Mouse (Mus musculus) layer of hippocampus, adult 18-20 months (tissue): ENCODE data around the gene Fam69b. TPM values are rescaled to one million over a fixed set of nuclear protein-coding genes. Genes with fewer than 3 reads are reported as not detected.

Experiments used
- DNase-seq, 2 experiments: peaks; one replicate each; pipeline ENCODE4 v3.0.0; 2022; ENCODE audit warnings: low spot score in 2 of 2
- total RNA-seq, 2 experiments: library from RNA; stranded (reverse); gene quantifications; 2 replicates each; pipeline ENCODE4 v1.2.3; 2021

Gene Fam69b
- total RNA-seq, 2 experiments from 2014 or later, result 67.9 to 72.8 TPM

DNA sequence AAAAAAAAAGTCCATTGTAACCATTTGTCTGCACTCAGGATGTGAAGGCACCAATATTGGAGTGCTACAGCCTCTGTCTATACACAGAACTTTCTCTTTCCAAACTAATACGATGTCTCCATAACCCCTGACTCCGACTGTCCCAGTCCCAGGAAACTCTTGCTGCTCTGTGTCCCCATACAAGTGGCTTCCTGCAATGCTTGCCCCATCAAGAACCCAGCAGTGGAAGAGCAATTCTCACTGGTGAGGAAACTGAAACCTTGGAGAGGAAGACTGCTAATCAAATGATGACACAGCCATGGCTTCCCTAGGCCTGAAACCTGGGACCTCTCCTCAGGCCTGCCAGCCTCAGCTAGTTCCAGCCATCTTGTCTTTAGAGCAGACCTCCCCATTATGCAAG, 30.4 kb upstream of the Fam69b start:
- DNase-seq, result no peak

DNA sequence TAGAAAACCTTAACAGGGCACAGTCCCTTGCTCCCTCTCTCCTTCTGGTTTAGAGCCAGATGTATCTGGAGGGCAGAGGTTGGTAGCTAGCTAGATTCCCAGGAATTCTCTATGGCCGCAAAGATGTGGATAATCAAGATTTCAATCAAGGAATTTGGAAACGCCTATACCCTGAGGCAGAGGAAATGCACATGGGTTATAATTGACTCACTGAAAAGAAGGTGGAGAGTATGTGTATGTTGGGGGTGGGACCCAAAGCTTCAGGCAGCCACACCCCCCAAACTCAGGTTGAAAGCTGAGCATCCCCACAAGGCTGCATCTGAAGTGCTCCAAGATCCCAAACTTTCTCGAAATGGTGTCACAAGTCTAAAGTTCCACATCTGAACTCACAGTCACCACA, 29.8 kb upstream of the Fam69b start:
- no peak for DNase-seq

DNA sequence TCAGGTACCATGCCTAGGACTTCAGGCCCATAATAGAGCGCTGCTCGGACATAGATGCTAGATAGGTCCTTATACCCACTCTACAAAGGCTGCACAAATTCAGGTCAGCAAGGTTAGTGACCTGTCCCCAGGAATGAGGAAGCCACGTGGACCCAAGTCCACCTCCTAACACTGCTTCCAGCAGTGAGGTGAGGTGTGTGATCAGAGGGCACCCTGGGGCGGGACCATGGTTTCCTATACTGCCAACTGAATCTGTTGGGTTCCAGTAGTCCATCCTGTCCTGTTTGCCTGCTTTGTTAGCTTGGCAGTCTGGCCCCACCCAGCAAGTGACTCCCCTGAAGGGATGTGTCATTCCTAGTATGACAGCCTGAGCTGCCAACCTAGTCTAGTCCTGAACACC, 28.3 kb upstream of the Fam69b start:
- DNase-seq, result no peak

DNA sequence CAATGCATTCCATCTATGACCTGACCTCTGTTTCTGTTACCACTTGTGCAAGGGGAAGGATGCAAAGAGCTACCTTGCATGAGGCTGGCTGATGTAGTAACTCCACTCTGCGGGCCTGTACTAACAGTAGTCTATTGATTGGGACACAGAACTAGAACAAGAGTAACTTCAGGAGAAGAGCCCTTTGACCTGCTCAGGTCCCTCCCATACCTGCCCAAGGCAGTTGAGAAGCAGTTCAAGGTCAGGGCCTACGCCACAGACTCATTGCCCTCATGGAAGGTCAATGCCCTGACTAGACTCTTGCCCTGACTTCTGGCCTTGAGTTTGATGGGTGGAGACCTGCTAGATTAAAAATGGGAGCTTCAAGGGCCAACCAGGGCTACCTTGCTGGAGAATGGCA, 27.6 kb upstream of the Fam69b start:
- DNase-seq, result no peak

DNA sequence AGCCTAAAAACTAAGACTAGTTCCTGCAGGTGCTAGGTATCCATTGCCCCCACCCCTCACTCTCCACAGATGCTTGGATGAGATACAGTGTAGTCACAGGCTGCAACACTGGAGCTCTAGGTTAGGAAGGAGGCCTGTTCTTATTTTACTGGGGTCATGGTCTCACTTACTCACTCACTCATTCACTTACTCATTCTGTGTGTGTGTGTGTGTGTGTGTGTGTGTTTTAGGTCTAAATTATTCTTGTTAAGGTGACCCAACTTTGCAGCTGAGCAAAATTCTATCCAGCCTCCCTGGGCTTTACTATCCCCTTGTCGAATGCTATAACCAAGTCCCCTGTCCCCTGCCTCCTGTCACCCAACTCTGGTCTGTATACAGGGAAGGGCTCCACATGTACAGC, 26.7 kb upstream of the Fam69b start:
- DNase-seq, result no peak

DNA sequence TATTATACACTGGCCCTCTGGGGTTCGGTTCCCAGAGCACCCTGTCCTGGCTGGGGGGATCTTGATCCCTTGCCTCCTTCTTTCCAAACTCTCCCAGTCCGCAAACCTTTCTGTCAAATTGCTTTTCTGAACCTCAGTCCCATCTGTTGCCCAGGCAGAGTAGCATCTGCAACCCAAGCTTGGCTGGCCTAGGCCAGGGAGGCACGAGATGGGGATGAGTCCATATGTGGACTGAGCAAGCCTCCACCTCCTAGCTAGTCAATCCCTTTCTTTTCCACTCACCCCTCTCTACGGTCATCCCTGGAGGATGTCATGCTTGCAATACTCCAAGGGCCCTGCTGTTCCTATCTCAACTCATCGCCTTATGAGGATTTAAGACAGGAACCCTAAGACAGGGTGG, 25.6 kb upstream of the Fam69b start:
- no peak for DNase-seq

DNA sequence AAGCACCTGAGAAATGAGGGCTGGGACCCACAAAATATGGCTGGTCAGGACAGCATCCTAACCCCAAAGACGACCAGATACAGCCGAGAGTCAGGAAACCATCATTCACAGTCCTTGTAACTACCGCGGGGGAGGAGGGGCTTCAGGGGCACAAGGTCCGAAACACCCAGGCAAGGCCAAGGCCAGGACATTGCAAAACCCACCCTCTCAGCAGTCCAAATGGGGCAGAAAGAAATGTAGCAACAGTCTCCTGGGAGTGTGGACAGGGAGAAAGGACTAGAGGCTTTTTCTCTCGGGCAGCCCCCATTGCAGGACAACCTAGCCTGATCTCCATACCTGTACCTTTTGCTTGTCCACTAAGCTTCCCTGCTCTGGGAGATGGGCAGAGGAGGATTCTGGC, 25.1 kb upstream of the Fam69b start:
- no peak for DNase-seq

DNA sequence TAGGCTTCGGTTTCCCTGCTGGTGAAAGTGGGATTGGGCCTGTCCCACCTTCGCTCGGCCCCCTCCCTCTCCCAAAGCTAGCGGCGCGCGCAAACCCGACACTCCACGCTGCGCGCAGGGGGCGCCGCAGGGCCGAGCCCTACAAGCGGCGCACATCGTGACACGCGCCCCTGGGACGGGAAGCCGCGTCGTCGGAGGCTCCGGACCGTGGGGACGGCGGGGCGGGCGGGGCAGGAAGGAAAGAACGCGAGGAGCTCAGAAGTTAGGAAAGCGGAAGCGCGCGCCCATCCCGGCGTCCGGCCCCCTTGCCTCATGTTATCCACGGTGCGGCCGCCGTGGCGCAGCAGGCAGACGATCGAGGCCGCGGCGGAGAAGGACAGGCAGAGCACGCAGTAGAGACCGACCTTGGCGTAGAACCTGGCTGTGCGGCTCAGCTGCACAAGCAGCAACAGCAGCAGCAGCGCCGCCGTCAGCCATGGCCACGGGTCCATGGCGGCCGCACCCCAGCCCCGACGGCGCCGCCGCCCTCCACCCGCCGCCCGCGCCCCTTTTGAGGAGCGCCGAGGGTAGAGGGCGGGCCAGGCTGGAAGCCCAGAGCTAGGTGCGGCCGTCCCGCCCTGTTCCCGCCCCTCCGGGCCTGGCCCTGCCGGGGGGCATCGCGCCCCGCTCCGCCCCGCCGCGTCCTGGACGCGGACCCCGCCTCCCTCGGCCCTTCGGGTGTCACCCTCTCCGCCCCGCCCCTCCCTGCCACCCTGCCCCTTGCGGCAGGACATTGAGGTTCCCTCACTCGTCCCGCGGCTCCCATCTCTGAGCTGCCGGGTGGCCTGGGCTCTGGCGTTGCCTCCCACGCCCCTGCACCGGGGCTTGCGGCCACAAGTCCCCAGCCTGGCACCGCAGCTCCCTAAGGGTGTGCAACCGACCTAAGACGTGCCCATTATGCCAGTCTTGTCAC, 24.3 kb upstream of the Fam69b start, which contains the start of gene Agpat2:
TSS of gene Agpat2 (minus strand) at position 698 of the 952 bp plus-strand sequence.
- DNase-seq, result peak in 1 of 2 experiments; percentile 18

DNA sequence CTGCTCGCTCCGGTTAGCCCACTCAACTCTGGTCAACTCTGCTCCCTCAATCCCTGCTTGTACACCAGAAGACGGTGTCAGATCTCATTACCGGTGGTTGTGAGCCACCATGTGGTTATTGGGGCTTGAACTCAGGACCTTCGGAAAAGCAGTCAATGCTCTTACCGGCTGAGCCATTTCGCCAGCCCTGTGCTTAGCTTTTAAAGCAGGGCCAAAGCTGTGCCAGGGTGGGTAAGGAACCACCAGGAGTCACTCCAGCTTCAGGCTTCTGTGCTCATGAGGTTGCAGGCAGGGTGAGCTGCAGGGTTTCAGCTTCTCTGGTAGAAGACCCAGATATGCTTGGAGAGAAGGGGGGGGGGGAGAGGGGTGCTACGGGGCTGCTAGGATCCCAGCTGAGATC, 22.9 kb upstream of the Fam69b start:
- DNase-seq, result no peak

DNA sequence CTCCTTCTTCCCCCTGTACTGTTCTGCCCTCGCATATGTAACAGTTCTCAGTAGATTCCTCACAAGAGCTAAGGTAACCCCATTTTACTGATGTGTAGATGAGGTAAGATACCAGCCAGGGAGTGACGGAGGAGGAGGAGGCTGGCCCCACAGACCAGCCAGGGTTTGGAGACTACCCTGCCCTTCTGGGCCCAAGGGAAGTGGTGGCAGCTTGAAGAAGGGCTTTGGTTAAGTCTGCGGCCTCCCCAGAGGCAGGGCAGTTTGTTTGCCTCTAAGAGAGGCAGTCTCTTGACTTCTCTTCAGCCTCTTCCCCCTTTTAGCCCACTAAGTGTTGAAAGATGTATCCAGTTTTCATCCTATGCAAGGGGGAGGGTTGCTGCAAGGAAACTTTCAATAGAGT, 21.7 kb upstream of the Fam69b start:
- no peak for DNase-seq

DNA sequence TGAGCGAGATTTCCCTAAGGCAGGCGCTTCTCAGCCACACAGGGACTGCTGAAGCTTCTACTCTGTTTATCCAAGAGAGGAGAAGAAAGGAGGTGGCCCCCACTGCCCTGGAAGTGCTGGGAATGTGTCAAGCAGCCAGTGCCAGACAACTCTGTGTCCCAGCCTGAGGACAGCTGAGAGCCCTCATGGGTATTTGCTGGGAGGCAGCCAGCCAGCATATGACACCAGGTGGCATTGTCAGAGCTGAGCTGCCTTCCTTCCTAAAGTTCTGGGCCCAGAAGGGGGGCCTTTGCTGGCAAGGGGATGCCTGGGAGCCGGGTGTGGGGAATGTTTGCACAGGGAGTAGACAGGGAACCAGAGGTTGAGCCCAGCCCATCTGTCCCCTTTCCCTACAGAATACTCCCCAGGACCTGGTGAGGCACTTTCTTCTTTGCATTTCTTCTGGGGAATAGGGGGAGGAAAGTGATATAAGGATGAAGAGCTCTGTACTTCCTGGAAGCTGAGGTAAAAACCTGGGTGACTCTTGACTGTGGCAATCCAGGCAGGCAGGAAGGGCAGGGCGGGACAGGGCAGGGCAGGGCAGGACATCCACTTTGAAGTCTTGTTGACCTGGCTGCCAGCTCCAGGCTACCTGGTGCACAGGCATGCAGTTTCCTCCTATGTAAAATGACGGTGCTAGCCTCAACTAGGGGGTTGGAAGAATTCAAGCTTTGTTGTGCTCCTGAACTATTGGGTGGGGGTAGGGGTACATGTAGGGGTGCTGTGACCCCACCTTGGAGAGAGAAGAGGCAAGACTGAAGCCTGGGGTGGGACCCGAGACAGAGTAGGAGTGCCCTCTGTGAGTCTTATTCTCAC, 21.0 kb upstream of the Fam69b start:
- no peak for DNase-seq

DNA sequence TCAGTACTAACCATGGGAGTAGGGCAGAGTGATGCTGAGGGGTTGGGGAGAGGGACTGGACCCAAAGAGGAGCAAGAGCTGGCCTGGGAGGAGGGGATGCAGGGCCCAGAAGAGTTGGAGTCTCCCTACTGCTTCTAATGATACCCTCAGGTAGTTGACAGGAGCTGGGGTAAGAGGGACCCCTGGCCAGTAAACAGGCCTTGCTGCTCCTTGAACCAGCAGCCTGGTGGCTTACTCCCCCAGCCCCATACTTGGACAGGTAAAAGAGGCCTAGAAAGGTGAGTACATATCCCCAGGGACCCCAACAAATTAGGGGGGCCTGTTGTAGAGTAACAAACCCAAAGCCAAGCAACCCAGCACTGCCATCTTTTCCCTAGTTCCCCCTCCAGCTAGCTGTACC, 19.5 kb upstream of the Fam69b start:
- DNase-seq, result no peak

DNA sequence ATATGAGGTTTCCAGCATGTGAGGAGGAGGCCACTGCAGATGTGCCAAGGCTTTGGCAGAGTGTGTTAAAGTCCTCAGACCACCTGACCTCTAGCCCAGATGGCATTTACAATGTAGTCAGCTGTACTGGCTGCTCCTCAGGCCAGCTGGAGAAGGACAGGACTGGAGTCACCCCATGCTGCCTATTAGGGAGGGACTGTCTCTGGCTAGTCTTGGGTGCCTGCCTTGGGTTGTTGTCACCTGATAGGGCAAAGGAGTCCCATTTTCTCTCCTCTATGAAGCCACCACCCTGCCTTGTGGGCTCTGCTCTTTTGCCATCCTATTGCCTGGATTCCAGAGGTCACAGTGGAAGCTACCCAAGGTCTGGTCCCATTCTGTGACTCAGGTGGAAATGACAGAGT, 19.0 kb upstream of the Fam69b start:
- no peak for DNase-seq

DNA sequence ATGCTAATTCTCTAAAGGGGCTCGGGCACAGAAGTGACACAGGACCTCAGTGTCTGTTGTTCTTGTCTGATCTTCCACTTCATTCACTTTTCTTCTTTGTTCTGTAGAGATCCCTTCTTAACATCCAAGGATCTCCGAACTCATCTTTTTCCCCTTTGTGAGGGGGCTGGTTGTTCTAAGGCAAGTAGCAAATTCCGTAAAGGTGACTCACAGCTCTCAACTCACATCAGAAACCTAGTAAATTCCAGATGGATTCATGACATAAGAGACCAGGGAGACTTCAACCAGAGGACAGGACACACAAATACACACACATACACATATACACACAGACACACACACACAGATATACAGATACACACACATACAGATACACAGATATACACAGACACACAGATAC, 17.7 kb upstream of the Fam69b start:
- no peak for DNase-seq

DNA sequence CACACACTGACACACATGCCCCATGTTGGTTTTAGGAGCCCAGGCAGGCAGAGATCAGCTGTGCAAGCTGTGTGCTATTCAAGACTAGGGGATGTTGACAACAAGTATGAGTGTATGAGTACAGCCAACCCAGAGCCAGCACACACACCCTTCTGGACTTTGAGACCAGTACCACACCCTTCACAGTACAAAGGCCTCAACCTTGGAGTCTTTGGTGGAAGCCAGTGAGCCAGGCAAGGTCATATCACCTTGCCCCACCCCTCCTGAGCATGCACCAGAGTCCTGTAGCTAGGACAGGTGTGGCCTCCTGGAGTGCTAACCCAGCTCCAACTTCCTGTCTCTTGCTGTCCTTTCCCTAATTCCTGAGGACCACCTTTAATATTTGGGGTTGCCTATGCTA, 17.2 kb upstream of the Fam69b start:
- no peak for DNase-seq

DNA sequence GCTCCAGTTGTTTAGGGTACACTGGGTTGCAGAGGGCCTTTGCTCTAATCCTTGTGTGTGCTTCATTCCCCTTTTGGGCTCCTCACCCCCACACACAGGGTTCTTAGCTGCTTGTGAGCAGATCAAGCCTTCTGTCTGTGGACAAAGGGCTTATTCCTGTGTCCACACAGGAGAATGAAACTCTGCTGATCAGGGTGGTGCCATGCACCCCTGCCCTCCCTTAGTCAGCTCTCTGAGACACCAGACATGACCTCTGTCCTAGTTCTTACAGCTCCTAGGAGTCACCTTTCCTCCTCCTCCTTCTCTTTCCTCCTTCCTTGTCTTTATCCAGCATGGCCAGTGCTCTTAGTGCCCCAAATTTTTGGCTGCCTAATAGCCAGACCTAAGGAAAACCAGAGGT, 16.4 kb upstream of the Fam69b start:
- DNase-seq, result no peak

DNA sequence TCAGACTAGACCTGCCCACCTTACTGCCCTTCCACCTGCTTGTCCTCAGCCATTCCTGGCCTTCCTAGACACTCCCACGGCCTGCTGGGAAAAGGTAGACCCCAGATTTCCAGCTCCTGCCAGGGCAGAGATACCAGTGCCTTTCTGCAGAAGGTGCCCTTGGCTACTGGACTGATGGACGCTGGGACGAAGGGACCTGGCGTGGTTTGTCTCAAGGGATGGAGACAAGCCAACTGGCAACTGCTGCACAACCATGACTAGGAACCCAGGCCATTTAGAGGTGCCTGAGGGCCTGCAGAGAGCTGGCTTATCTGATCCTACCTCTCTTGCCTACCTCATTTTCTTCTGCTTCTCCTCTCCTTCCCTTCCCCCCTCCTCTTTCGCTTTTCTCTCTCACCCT, 13.4 kb upstream of the Fam69b start:
- no peak for DNase-seq

DNA sequence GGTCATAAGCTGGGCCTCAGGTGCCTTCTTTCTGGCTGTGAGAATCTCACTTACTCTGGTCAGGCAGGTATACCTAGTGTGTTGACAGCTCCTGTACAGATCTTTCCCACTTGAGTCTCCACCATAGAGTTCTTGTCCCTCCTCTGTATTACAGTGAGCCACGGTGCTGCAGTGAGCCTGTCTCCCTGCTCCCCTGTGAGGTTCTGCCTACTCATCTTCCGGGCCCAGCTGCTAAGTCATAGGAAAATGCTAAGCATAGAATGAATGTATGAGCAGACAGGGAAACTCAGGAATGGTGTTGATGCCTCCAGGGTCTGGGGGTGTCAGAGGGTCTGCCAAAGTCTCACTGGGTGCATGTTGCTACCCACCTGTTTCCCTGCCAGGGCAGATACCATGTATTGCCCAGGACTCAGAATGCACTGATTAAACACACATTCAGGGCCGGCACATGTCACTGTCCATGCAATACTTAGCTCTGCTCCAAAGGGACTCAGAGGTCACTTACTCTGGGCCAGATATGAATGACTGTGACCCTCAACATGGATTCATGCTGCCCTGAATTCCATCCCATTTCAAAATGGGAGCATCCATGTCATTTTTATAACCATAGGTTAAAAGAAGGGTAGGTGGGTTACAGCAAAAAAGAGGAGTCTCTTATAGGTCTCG, 12.7 kb upstream of the Fam69b start:
- DNase-seq, result no peak

DNA sequence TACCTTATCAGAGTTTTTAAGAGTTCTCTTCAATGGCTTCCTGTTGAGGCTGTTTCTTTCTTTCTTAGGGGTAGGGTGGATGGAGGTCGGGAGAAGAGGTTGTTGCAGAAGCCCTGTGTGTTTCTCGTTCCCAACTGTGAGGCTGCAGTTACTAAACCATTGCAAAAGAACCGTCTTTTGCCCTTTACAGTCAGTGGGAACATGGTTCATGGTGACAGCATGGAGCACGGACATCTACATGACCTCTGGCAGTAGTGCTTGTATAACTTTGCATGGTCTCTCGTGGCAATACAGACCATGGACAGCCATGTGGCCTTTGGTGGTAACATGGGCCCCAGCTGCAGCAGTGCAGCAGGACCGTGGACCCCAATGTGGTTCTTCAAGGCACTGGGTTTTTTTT, 10.9 kb upstream of the Fam69b start:
- no peak for DNase-seq

DNA sequence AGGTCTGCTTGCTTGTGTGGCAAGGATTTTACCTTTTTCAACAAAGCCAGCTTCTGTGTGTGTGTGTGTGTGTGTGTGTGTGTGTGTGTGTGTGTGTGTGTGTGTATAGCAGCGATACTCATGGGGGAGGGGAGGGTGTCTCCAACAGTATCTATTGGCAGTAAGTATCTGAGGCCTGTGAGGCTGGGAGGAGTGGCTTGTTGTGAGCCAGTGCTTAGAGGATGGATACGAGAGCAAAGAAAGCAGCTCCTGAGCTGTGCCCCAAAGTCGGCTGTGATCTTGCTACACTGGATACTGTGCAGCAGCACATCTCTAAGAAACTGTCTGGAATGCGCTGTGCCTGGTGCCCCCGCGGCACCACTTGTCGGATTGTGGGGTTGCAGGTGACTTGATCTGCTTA, 10.3 kb upstream of the Fam69b start:
- DNase-seq, result no peak

DNA sequence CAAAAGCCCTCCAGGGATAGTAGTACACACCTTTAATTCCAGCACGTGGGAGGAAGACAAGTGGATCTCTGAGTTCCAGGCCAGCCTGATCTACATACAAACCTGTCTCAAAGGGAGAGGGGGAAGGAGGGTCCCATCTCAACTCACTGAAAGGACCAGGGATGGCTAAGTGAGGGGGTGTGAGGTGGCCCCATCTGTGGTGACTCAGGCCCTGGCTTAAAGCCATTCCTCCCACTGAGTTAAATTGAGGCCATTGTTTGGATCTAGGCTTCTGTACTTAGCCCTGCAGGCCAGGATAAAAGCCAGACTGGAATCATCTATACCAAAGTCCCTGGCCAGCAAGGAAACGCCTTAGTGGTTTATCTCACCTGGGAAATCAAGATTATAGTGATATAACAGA, 7.0 kb upstream of the Fam69b start:
- DNase-seq, result no peak

DNA sequence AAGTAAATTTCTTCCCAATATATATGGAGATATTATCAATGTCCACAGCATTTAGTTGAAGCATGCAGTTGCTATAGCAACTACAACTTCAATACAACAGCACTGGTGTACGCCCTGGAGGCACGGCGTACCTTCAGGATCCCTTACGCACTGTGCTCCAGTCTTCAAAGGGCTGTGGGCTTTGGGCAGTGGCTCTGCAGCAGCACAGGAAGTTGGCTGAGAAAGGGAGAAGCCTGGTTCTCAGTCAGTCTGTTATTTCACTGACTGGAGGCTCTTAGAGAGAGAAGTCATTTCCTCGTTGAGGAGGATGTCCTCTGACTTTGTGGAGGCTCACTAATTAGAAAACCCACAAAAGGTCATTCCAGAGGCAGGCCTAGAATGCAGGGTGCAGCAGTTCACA, 5.3 kb upstream of the Fam69b start:
- DNase-seq, result no peak
